Mouse (Mus musculus) frontal cortex, postnatal 25 days (tissue): ENCODE measurements around the gene Sla2.
"Not testable (repeated sequence)": the region's sequence is repeated elsewhere in the genome, so short reads cannot be mapped to it uniquely, and the experiment has no call there.

Experiments used
- DNase-seq, 2 experiments: peaks; one replicate each; pipeline ENCODE4 v3.0.0; 2022; ENCODE audit warnings: low spot score in 2 of 2

Sla2 gene

GRCm38 (mm10) chr2:156901883-156902282, 14.9 kb upstream of the Sla2 start:
- no peak for DNase-seq

- DNase-seq, result no peak
Observed at GRCm38 (mm10) chr2:156901344-156901743, 14.4 kb upstream of the Sla2 start.

DNA sequence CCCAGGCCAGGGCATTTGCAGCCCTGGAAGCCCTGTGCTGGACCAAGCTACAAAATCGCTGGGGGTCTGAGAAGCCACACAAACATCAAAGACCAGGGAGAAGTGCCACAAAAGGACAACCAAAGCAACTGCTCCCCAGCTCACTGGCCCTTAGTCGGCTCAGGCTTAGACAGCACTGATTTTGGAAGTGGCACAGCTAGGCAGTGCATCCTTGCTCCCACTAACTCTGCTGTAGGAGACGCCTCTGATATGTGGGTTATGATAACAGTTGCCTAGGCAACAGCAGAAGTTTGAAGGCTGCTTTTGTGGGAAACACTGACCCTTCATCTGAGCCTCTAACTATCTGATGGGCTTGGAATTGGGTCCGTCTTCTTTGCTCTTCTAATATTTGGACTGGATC, 12.2 kb upstream of the Sla2 start:
- no peak for DNase-seq

DNA sequence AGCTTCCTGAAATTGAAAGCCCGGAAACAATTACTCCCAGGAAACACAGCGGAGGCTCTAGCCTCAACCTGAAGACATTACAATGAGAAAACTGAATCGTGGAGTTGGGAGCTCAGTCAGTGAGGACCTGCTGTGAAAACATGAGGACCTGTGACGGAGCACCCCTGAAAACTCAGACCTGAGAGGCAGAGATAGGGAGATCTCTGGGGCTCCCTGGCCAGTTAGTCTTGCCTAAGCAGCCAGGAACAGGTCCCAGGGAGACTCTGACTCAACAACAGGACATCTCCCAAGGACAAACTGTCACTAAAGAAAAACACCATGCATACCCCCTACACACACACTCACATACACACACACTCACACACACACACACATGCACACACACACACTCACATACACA, 11.4 kb upstream of the Sla2 start:
- DNase-seq, result no peak

DNA sequence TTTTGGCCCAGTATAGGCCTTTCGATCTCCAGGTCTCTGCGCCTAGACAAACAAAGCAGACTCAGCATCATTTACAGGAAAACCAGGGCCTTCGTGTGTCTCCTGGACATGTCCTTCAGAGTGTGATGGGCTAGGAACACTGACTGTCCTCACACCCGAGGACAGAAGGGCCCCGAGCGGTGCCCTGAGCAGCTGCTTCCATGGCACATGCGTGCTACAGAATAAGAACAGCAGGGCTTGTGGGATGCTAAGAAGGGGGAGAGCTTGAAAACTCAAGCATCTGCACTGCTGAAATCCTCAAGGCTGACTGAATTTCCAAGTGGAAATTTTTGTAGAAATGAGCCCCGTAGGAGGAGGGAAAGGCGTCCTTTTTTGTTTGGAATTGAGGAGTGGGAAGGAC, 10.0 kb upstream of the Sla2 start:
- peak in 1 of 2 experiments; percentile 30 for DNase-seq

DNA sequence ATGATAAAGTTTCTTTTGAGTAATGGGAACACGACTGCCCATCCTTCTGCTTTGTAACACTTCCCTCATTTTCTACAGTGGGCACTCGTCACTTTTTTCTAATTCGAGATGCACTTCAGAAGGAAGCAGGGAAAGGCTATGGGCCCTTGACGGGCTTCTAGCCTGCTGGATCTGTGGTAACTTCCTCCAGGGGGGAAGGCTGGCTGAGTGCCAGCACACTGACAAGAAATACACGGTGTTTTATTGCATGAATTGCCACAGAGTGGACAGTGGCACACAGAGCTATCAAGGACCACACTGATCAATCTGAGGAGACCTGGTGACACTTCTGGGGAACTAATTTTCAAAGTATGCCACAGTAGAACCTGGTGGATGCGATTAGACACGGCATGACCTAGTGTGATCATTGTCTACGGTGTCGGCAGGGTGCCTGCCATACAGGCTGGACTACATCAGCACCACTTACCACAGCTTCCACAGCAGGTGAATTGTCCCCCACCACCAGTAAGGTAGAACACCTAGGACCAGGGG, 9.5 kb upstream of the Sla2 start:
- DNase-seq, result no peak

DNA sequence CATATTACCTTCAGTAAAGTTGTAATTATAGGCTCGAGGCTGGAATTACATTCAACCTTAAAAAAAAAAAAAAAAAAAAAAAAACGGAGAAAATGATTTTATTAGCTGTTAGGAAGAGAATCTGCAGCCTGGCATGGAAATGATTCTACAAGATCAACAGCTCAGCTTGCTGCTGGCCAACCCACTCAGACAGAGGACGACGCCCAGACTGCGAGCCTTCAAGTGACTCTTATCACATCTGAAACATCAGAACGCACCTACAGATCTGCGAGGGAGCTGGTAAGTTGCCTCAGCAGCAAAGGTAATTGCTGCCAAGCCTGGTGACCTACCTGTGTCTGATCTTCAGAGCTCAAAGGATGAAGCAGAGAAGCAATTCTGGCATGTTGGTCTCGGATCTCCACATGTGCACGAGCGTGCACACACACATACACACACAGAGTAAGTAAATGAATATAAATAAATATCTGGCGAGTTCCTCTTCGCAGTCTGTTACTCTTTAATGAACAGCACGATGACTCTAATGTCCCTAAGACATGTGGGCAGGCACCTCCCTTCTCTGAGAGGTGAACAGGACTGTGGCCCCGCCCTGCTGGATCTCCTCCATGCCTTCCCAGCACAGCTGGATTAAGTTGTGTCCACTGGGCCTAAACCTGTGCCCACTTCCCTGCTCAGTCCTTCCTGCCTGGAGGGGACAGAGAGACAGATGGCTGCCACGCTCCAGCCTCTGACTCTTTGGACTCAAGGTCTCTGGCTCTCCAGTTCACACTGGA, 7.7 kb upstream of the Sla2 start:
- no peak for DNase-seq

DNA sequence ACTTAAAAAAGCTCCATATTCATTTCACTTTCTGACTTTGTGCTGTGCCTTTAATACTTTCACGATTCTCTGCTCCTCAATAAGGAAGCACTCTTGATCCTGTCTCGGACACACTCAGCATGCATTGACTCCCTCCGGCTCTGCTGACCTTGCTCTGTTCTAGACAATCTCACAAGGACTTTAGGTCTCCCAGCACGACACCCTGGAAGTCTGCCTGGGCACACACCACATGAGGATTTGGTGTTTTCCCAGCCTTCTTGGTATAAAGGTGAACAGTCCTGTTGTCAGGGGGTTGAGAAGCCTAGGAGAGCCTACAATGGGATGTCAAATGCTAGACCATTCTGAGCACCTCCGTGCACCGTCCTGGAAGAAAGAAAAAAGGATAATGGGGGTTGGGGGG, 5.8 kb upstream of the Sla2 start:
- no peak for DNase-seq

GRCm38 (mm10) chr2:156892240-156892639, 5.2 kb upstream of the Sla2 start:
- no peak for DNase-seq

DNA sequence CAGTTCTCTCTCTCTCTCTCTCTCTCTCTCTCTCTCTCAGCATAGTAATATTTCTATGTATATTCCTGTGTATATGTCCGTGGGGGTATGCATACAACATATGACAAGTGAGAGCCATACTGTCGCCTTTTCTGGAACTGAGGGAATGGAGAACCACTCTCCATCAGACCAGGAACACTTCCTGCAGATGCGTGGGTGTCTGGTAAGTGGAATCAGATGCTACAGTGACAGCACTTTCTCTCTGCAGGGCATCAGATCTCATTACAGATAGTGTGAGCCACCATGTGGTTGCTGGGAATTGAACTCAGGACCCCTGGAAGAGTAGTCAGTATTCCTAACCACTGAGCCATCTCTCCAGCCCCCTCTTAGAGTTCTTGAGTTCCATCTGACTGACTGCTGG, 1.5 kb upstream of the Sla2 start:
- DNase-seq, result no peak

GRCm38 (mm10) chr2:156886084-156886631, 834 bp downstream of the Sla2 start:
- DNase-seq, result no peak

DNA sequence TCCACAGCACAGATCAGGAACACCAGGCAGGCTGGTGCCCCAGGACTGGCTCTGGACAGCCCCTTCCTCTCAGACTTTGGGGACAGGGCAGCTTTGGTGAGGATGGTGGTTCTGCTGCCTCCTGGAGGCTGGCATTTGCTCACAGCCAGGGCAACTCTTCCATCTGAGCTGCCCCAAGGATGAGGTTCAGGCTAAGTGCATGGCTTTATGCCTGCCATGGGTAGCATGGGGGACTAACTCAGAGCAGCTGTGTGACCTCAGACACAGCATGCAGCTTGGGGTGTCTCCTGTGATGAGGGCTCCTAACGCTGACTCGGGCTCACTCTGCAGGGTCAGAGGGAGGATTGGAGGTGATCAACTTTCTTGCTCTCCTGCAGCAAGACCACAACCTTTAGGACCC, 1.3 kb downstream of the Sla2 start:
- DNase-seq, result not testable (repeated sequence)

DNA sequence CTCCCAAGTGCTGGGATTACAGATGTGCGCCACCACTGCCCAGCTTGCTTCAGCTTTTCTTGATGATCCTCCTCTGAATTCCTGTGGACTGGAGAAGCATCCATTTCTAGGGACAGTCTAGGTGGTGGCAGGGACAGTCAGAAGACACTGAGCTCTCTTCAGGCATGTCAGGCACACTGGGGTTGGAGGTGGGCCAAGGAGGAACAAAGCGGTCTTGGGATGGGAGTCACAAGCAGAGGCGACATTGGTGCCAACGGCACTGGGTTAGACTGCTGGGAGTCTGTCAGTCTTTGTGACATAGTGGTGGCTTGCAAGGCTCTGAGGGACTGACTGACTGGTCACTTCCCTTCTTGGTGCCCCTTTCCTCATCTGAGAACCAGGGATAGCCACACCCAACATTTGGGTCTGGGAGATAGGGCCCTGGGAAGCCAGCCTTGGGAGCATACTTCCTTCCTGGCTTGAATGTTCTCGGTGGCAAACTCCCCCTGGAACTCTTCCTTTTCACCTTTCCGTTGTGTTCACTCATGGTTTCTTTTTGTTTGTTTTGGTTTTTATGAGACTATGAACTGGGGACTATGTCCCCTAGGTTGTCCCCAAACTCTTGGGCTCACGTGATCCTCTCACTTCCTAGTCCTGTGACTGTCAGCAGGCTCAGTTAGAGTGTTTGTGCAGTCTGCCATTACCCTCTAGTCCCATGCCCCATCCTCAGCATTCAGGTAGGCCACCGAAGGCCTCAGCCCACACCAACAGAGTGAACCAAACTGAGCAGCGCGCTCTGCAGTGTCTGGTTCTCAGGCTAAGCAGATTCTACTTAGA, 2.4 kb downstream of the Sla2 start:
- DNase-seq, result no peak

DNA sequence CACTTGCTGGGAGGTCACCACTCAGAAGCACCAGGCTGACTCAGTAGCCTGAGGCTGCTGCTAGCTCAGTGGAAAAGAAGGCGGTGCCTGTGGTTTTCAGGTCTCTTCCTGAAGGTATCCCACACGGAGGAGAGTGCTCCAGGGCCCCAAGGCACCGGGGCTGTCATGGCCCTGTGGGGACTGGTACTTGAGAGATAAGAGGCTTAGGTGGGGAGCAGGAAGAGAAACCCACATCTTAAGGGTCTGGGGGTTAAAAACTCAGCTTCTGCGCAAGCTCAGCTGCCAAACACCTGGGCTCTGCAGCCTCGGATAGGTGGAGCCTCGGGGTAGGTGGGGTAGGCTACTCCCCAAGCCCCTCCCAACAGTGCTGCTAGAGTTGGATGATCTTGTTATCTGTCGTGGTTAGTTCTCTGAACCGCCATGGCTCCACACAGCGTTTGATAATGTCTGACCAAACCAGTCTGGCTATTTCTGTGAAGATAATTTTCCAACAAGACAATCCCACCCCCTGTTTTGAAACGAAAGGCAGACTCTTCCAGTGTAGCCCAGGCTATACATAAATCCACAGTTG, 4.5 kb downstream of the Sla2 start:
- DNase-seq, result no peak

DNA sequence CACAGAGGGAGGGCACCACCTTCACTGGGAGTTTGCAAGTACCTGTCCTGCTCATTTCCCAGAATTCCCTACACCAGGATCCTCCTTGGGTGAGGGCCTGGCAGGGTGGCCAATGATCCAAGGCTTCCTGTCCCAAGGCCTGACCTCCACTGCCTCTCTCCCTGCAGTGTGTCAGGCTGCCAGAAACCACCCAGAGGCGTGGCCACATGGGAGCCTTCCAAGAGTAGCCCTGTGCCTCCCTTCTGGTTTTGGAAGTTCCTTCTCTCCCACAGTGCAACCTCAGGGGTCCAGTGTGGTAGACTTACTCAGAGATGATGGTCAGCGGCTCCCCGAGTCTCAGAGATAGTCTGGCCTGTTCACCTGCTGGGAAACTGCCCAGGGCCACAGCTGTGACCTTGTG, 7.5 kb downstream of the Sla2 start:
- no peak for DNase-seq

GRCm38 (mm10) chr2:156877726-156878125, 9.3 kb downstream of the Sla2 start:
- DNase-seq, result no peak

DNA sequence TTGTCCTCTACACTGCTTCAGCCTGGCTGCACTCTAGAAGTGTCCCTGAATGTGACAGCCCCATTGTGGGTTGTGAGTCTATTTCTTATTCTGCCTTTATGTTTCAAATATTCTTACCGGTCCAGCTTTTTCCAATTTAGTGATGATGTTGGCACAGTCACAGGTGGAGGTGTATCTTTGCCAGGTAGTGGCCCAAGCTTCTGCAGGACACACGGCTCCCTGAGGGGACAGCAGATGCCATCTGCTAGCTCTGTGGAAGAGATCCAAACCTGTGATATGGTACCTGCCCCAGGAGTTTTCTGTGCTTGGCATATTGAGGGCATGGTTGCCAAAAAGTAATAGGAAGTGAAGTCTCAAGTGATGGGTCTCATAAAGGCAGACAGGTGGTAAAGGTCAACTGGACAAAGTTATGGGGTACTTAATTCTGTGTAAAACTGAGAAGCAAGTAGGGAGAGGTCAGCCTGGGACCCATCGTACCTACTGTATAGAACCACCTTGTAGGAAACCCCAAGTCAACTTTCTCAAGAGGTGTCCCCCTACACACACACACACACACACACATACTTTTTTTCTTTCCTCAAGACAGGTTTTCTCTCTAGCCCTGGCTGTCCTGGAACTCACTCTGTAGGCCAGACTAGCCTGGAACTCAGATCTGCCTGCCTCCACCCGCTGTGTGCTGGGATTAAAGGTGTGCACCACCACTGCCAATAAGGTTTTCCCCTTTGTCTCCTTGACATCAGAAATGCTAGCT, 12.1 kb downstream of the Sla2 start:
- no peak for DNase-seq

DNA sequence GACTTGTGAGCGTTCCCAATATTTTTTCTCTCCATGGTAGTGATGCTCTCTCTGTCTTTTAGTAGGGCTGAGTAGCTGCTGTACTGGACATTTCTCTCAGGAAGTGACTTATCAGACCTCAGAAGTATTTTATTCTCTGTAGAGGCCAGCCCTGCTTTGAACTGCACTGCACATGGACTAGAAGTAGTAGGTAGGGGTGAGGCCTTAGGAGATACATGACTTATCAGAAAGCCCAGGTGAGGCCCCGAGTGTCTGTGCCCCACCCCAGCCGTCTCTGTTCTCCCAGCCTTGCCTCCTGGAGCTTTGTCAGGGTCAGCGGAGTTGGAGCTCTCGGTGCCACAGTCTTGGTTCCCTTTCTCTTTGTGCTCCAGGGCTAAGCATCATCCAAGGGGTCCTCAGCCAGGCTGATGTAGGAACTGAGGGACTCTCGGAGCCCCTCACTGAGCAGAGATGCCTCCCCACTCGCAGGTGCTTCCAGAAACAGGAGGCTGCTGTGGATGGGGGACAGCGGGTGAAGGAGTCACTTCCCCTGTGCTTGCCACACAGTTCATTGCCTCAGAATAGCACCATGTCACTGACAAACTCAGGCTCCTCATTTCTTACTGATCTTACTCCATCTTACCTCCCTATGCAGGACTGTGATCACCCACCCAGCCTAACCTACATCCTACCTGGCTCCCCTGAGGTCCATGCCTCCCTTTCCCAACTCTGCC, 12.8 kb downstream of the Sla2 start:
- DNase-seq, result no peak

DNA sequence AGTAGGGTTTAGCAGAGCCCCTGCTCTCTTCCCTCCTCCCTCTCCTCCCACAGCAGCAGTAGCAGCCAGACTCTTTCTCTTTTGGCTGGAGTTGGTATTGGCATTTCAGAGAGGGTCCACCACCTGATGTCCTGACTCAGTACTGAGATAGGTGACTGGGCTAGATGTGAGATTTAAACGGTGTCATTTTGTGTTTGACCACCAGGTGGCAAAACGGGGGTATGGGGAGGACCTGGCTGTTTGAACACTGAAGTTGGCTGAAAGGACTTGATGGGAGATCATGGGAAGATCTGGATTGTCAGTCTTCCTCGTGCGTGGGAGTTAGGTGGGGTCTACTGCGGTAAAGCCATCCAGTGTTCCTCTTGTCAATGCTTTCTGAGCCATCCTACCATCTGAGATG, 13.4 kb downstream of the Sla2 start:
- peak in 1 of 2 experiments; percentile 29 for DNase-seq

DNA sequence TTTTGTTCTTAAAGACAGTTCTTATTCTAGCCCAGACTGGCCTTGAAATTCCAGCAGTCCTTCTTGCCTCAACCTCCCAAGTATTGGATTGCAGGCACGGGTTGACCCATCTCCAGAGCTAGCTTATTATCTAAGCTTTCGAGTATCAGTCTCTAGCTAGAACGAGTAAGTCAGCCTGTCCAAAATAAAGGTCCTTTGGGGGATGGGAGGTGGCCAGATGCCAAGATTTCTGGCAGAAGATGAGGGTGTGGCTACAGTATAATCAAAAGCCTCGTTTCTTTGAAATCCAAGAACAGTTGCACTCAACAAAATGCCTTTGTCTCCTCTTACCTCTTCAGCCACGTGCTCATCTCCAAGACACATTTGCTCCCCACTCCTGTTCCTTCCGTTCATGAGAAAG, 16.5 kb downstream of the Sla2 start:
- DNase-seq, result no peak

DNA sequence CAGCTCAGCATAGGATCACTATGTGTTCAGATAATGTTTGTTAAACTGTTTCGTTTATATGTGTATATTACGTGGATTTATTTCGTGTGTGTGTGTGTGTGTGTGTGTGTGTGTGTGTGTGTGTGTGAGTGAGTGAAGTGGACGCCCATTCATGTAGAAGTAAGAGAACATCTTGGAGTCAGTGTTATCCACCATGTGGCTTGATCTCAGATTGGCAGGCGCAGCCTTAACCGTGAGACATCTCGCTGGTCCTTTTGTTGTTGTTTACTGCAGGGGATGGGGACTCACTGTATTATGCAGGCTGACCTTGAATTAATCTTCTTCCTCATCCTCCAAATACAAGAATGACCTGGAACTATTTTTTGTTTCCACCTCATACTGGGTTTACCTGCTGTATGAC, 17.4 kb downstream of the Sla2 start:
- no peak for DNase-seq
